Mouse (Mus musculus) forebrain, embryonic 11.5 days (tissue): Measurements from ENCODE around the gene Loxl4. TPM values are rescaled to one million over a fixed set of nuclear protein-coding genes. Genes with fewer than 3 reads are reported as not detected.

Experiments used
- ATAC-seq: fragments of 200-750 bp; cut with Nextera tagmentation; replicated peaks from 2 replicates; pipeline ENCODE4 v1.8.0; 2017; ENCODE audit warnings: moderate TSS enrichment; ENCODE audit not compliant: low FRiP score
- DNase-seq: peaks from one replicate; pipeline ENCODE4 v3.0.0-alpha.2; 2017; ENCODE audit warnings: low spot score
- H3K27ac ChIP-seq: fragments of 300-500 bp; sonication (generic); 2 replicates; pipeline ENCODE4 v1.5.1; 2014; ENCODE audit warnings: low read depth, low read length
- H3K27me3 ChIP-seq: fragments of 300-500 bp; sonication (generic); 2 replicates; pipeline ENCODE4 v1.6.1; 2014; ENCODE audit warnings: mild to moderate bottlenecking, low read length, mixed read lengths; ENCODE audit not compliant: control insufficient read depth, insufficient read depth
- H3K36me3 ChIP-seq: fragments of 300-500 bp; sonication (generic); 2 replicates; pipeline ENCODE4 v1.6.1; 2014; ENCODE audit warnings: mild to moderate bottlenecking, low read length, moderate library complexity, mixed read lengths; ENCODE audit not compliant: control insufficient read depth, insufficient read depth
- H3K4me1 ChIP-seq: fragments of 300-500 bp; sonication (generic); replicated peaks from 2 replicates; pipeline ENCODE4 v1.6.1; 2014; ENCODE audit warnings: low read length, mixed read lengths; ENCODE audit not compliant: control insufficient read depth, insufficient read depth
- H3K4me2 ChIP-seq: fragments of 300-500 bp; sonication (generic); 2 replicates; pipeline ENCODE4 v1.6.1; 2014; ENCODE audit warnings: low read depth, mild to moderate bottlenecking, low read length, moderate library complexity, mixed read lengths; ENCODE audit not compliant: severe bottlenecking
- H3K4me3 ChIP-seq: fragments of 300-500 bp; sonication (generic); 2 replicates; pipeline ENCODE4 v1.5.1; 2014; ENCODE audit warnings: low read depth, low read length
- H3K9ac ChIP-seq: fragments of 300-500 bp; sonication (generic); 2 replicates; pipeline ENCODE4 v1.6.1; 2014; ENCODE audit warnings: low read length
- H3K9me3 ChIP-seq: fragments of 300-500 bp; sonication (generic); 2 replicates; pipeline ENCODE4 v1.6.1; 2016; ENCODE audit warnings: low read length, mixed read lengths; ENCODE audit not compliant: control insufficient read depth
- WGBS: fragments of 180-500 bp; shearing (Covaris S2); extraction: QIAGEN DNeasy Blood & Tissue Kit; methylation state at CpG from one replicate; pipeline ENCODE4 v1.1.7; 2014; 5-methylcytosine and 5-hydroxymethylcytosine counted together
- polyA plus RNA-seq: library from polyadenylated mRNA; unstranded; fragments of >200 nt; fragmentation: Nextera tagmentation; extraction: Ambion mirVana; gene quantifications from 2 replicates; pipeline ENCODE4 v1.2.1, GENCODE M21; 2014

The Loxl4 gene
- polyA plus RNA-seq, 1 experiment from 2014 or later, result 0.20 TPM

DNA sequence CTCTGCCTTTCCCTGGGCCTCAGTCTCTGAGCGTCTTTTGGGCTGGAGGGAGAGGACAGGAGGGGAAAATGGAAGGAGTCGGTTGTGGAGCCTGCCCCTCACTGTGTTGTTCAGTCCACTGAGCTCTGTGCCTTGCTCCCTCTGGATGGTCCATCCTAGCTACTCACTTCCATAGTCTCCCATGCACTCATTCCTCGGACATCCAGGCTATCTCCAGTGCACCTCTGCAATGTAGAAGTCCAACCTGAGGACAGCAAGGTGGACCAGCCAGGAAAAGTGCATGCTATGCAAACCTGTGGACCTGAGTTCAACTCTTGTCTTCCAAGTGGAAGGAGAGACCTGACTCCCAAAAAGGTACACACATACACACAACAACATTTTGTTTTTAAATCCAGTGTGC is 12.0 kb downstream of the Loxl4 start:
- no peak overlapping the region for H3K4me2 ChIP-seq
- no peak for ATAC-seq
- H3K4me1 ChIP-seq, result no peaks in the 10 kb centered on the region
- no peaks in the 10 kb centered on the region for H3K36me3 ChIP-seq
- 70% methylated on average over 3 of the region's 3 CpGs for WGBS
- DNase-seq, result no peak
- H3K27me3 ChIP-seq, result no peaks in the 10 kb centered on the region
- no peak overlapping the region for H3K27ac ChIP-seq
- H3K9ac ChIP-seq, result no peak overlapping the region
- no peaks in the 10 kb centered on the region for H3K9me3 ChIP-seq
- no peak overlapping the region for H3K4me3 ChIP-seq

DNA sequence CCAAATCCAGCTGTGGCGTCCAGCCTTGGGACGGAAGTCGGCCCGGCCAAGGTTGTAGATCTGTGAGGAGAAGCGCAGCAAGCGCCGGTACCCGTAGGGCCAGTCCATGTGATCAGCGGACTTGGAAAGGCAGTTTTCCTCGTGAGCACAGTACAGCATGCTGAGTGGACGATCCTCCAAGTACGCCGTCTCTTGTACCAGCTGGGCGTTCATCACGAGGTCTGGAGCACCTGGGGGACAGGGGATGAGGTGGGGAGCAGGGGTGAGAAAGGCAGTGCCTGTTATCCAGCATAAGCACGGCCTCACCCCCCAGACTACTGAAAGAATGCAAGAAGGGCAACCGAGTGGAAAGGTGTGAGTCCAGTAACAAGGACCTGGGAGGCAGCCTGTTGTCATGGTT is 12.7 kb downstream of the Loxl4 start:
- no peaks in the 10 kb centered on the region for H3K4me1 ChIP-seq
- H3K9me3 ChIP-seq, result no peaks in the 10 kb centered on the region
- no peak overlapping the region for H3K27ac ChIP-seq
- no peak overlapping the region for H3K4me2 ChIP-seq
- H3K4me3 ChIP-seq, result no peak overlapping the region
- 85% methylated on average over 17 of the region's 17 CpGs for WGBS
- no peak overlapping the region for H3K9ac ChIP-seq
- no peak for DNase-seq
- ATAC-seq, result no peak
- H3K36me3 ChIP-seq, result no peaks in the 10 kb centered on the region
- no peaks in the 10 kb centered on the region for H3K27me3 ChIP-seq

DNA sequence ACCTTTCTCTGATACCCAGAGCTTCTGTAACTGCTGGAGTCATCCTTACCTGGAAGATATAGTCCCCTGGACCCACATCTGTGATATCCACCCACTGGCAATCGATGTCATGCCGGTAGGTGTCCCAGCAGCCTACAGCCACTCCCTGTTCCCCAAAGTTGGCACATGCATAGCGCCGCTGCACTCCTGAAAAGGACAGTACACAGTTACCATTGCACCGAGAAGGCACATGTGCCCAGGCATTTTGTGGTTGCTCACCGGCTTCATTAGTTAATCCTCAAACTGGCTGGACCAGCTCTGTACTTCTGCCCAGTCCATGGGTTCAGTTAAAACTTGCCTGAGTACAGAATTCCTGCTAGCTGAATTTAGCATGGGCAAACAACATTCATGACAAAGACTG is 14.7 kb downstream of the Loxl4 start:
- no peak for ATAC-seq
- no peaks in the 10 kb centered on the region for H3K9me3 ChIP-seq
- H3K27ac ChIP-seq, result no peak overlapping the region
- no peaks in the 10 kb centered on the region for H3K27me3 ChIP-seq
- H3K36me3 ChIP-seq, result no peaks in the 10 kb centered on the region
- no peak for DNase-seq
- no peak overlapping the region for H3K4me2 ChIP-seq
- H3K4me1 ChIP-seq, result no peaks in the 10 kb centered on the region
- no peak overlapping the region for H3K9ac ChIP-seq
- no peak overlapping the region for H3K4me3 ChIP-seq
- 95% methylated on average over 6 of the region's 6 CpGs for WGBS

DNA sequence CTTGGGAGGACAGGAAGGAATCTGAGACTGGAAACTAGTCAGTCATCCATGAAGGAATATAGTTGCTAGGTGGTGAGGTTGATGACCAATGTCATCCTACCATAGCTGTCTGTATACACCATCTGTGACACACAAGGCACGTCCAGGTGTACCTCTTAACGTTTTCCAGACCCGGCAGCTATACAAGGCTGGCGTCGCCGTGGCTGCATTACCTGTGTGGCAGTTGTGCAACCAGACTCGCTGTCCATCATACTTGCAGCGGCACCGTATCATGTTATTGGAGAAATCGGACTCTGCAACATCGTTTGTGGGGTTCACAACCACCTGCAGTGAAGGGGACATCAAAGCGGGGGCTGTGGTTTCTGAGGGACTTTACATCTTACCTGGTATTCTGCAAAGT is 15.3 kb downstream of the Loxl4 start:
- Histone ChIP-seq H3K9ac (no peak overlapping the region), H3K9me3 (no peaks in the 10 kb centered on the region), H3K4me3 (no peak overlapping the region), H3K36me3 (no peaks in the 10 kb centered on the region), H3K4me2 (no peak overlapping the region), H3K27me3 (no peaks in the 10 kb centered on the region), H3K27ac (no peak overlapping the region), H3K4me1 (no peaks in the 10 kb centered on the region)
- 95% methylated on average over 12 of the region's 12 CpGs for WGBS
- ATAC-seq (no peak), DNase-seq (no peak)

DNA sequence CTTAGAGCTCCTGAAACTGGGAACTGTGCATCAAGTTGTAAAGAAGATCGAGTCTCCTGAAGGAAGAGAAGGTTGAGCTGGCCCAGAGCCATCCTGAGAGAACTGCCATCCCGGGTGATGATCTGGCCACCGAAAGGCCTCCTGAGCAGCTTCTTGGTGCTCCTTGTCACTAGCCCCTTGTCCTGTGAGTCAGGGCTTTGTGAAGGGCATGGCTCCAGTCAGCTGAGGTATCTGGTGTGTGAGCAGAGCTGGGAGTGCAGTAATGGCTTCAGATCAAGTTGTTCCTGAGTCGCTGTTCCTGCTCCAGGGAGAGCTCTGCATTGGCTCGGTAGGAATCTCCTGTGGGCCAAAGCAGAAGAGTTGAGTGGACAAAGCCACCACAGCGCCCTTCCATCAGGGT is 17.5 kb downstream of the Loxl4 start:
- no peaks in the 10 kb centered on the region for H3K9me3 ChIP-seq
- H3K4me3 ChIP-seq, result no peak overlapping the region
- no peak overlapping the region for H3K9ac ChIP-seq
- no peak overlapping the region for H3K4me2 ChIP-seq
- DNase-seq, result no peak
- H3K27ac ChIP-seq, result no peak overlapping the region
- 95% methylated on average over 6 of the region's 6 CpGs for WGBS
- H3K27me3 ChIP-seq, result no peaks in the 10 kb centered on the region
- H3K36me3 ChIP-seq, result no peaks in the 10 kb centered on the region
- H3K4me1 ChIP-seq, result no peaks in the 10 kb centered on the region
- ATAC-seq, result no peak

DNA sequence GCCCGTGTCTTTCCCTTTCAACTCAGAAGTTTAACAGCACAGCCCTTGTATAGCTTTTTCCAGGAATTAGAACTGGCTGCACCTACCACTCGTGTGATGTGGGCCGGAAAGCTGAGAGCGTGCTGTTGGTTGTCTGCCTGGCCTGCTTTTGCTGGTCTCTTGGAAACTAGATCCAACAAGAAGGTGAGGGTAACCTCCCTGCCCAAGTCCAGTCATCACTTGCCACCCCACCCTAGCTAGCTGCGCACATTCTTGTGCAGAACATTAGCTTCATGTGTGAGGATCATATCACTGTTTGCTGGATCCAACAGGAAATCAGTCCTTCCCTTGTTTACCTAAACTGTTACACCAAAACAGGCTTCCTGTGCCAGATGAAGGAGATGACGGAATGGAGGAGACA is 19.2 kb downstream of the Loxl4 start:
- 91% methylated on average over 6 of the region's 6 CpGs for WGBS
- no peak overlapping the region for H3K9ac ChIP-seq
- H3K36me3 ChIP-seq, result no peaks in the 10 kb centered on the region
- H3K27me3 ChIP-seq, result no peaks in the 10 kb centered on the region
- DNase-seq, result no peak
- H3K9me3 ChIP-seq, result no peaks in the 10 kb centered on the region
- H3K27ac ChIP-seq, result no peak overlapping the region
- H3K4me1 ChIP-seq, result peaks cover 1% of the 10 kb centered on the region; the same call in 1 of the 2 replicates
- H3K4me3 ChIP-seq, result no peak overlapping the region
- no peak overlapping the region for H3K4me2 ChIP-seq
- no peak for ATAC-seq

DNA sequence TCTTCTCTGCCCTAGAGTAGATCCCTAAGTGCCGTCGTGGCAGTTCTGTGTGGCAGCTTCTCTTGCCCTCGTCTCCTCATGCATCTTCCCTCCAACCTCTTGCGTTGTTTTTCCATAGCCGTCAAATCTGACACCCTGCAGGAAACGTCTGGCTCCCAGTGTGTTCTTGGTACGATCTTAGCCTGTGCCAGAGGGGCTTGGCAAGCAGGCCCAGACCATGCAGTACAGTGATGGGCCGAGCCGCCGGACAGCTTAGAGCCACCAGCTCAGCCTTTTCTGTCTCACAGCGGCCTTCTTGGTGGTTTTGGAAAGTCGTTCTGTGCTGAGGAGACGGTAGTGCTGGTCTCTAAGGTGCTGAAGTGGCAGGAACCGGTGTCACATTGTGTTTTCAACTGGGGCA is 21.1 kb downstream of the Loxl4 start:
- no peak overlapping the region for H3K27ac ChIP-seq
- no peak overlapping the region for H3K4me2 ChIP-seq
- no peak overlapping the region for H3K4me3 ChIP-seq
- no peak for DNase-seq
- WGBS, result 90% methylated on average over 14 of the region's 14 CpGs
- H3K36me3 ChIP-seq, result no peaks in the 10 kb centered on the region
- no peaks in the 10 kb centered on the region for H3K9me3 ChIP-seq
- no peaks in the 10 kb centered on the region for H3K27me3 ChIP-seq
- peaks cover 5% of the 10 kb centered on the region; the same call in 1 of the 2 replicates for H3K4me1 ChIP-seq
- no peak for ATAC-seq
- H3K9ac ChIP-seq, result no peak overlapping the region

DNA sequence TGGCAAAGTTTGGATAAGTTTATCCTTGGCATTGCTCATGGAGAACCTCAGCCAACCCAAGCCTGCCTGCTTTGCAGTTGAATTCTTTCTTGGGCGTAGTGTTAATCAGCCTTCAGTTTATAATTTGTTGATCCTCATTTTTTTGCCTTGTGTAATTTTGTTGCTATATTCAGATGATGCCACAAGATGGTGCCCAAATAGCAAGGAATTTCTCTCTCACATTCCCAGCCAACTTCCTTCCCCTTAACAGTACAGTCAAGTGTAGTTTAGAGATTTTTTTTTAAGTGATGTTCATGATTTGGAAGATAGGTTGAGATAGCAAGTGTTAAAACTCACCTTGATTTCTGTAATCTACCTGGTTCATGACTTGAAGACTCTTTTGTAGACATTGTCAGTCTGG is 23.4 kb downstream of the Loxl4 start:
- Histone ChIP-seq H3K4me2 (no peak overlapping the region), H3K27me3 (no peaks in the 10 kb centered on the region), H3K36me3 (no peaks in the 10 kb centered on the region), H3K9me3 (no peaks in the 10 kb centered on the region), H3K4me1 (peaks cover 5% of the 10 kb centered on the region; the same call in 1 of the 2 replicates), H3K9ac (no peak overlapping the region), H3K4me3 (no peak overlapping the region), H3K27ac (no peak overlapping the region)
- DNase-seq, result no peak
- ATAC-seq, result no peak
- 91% methylated on average over 1 of the region's 1 CpGs for WGBS

DNA sequence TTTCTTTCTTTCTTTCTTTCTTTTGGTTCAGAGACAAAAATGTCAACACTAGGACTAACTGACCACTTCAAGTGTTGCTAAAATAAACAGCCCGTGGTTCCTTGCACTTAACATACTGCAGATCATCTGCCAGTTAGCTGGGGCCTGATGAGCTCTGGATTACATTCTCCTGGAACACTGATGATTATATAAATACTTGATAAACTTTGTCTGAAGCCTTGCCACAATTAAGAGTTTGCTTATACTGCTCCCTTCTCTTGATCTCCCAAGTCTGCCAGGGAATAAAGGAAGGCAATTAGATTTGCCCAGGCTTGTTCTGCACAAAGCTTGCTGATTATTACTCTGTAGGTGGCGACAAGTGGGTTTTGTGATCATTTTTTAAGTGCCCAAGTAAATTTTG is 24.9 kb downstream of the Loxl4 start:
- ATAC-seq (no peak), DNase-seq (no peak)
- no peaks in the 10 kb centered on the region for H3K9me3 ChIP-seq
- peaks cover 5% of the 10 kb centered on the region; the same call in 1 of the 2 replicates for H3K4me1 ChIP-seq
- no peaks in the 10 kb centered on the region for H3K27me3 ChIP-seq
- no peak overlapping the region for H3K4me3 ChIP-seq
- H3K27ac ChIP-seq, result no peak overlapping the region
- WGBS, result 43% methylated on average over 2 of the region's 2 CpGs
- no peaks in the 10 kb centered on the region for H3K36me3 ChIP-seq
- no peak overlapping the region for H3K4me2 ChIP-seq
- no peak overlapping the region for H3K9ac ChIP-seq
